Mouse (Mus musculus) skeletal muscle tissue, adult 2 months (tissue): Measurements from ENCODE around the gene Smc6.
A peak's percentile ranks its signal among the peaks of the same experiment; 100 is the strongest.

Experiments
- DNase-seq: peaks from one replicate; pipeline ENCODE4 v3.0.0-alpha.2; 2012; ENCODE audit warnings: low read depth, low spot score

The Smc6 gene

DNA sequence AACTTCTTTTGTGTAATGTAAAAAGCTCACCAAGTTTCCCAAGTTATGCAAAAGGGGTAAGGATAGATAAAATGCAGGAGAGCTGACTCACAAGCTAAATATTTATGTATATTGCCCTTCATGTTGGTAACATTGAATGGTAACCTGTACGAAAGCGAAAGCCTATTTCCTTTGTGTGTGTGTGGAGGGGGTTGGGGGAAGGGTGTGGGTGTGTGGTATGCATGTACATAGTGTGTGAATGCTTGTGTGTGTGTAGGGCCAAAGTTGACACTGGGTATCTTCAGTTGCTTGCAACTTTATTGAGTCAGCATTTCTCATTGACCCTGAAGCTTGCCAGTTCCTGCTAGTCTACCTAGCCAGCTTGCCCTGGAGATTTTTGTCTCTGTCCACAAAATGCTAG, 15.9 kb downstream of the Smc6 start:
- no peak for DNase-seq

DNA sequence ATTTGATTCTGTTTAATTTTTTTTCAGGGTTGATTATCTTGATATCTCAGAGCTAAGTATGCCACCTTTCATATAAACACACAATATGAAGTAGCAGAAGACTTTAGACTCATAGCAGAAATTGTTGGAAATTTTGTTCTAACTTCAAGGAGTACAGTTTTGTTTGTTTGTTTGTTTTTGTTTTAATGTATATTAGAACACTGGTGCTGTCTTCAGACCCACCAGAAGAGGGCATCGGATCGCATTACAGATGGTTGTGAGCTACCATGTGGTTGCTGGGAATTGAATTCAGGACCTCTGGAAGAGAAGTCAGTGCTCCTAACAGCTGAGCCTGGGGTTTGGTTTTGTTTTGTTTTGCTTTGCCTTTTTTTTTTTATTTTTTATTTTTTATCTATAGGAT, 20.7 kb downstream of the Smc6 start:
- DNase-seq = no peak

GRCm38 (mm10) chr12:11300858-11301257, 35.2 kb downstream of the Smc6 start:
- no peak for DNase-seq

GRCm38 (mm10) chr12:11306753-11307645, 41.3 kb downstream of the Smc6 start:
- no peak for DNase-seq

DNA sequence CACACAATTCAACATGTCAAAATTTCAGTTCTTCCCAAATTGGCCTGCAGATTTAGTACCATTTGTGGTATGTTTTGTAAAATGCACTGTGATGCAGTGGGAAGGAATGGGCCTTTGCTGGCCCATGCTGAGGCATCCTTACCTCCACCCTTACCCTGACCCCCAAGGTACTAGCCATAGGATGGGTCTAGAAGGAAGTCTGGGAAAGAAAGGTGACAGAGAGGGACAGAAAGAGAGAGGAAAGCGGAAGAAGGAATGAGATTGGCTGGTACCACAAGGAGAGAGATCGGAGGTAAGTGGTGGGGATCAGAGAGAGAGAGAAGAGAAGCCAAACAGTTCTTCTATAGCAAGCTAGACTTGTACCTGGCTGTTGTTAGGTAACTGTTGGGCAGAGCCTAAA, 45.4 kb downstream of the Smc6 start:
- no peak for DNase-seq

GRCm38 (mm10) chr12:11313840-11314239, 48.2 kb downstream of the Smc6 start:
- no peak for DNase-seq

DNA sequence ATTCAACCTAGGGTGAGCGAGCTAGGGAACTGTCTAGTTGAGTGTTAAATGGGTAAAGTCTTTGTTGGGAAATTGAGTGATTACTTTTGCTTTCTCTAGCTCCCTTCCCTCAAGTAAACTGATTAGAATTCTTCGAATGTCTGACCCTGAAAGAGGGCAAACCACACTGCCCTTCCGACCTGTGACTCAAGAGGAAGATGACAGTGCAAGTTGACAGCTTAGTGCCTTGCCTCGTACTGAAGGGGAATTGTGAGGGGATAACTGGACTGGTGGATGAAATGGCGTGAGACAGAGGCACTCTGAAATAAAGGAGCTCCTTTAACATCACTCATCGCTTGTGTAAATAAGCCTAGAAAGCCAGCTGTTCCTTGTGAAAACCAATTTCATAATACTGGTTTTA, 52.0 kb downstream of the Smc6 start:
- DNase-seq = no peak

DNA sequence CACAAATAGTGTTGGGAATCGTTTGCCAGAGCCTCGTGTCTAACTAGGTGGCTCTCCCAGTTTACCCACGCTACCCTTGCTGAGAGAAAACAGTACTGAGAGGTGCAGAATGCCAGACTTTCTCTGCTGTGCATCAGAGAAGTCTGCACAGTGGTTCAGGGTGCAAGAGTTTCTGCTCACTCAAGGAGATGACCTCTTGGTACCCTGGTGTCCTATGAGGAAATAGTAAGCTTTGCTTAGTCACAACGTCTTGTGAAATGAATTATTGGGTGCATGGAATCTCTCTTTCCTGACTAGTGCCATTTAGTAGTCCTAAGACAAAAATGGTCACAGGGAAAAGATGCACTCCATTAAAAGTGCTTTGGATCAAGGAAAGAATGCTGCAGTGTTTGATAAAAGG, 58.8 kb downstream of the Smc6 start:
- no peak for DNase-seq

GRCm38 (mm10) chr12:11326483-11326882, 60.8 kb downstream of the Smc6 start:
- DNase-seq = no peak

DNA sequence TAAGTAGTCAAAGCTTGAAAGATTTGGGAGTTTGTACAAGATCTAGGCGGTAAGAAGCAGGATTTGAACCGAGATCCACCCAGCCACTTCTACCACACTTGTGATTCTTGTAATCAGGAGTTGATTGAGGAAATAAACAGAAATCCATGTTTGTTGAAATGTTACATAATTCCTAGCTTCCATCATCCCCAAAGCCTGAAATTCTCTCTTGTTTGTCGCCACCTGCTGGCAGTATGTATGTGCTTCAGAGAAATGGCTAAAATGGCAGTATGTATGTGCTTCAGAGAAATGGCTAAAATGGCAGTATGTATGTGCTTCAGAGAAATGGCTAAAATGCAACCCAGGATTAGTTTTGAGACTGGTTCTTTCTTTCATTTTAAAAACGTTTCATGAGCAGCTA, 71.2 kb downstream of the Smc6 start:
- DNase-seq = peak; percentile 46

DNA sequence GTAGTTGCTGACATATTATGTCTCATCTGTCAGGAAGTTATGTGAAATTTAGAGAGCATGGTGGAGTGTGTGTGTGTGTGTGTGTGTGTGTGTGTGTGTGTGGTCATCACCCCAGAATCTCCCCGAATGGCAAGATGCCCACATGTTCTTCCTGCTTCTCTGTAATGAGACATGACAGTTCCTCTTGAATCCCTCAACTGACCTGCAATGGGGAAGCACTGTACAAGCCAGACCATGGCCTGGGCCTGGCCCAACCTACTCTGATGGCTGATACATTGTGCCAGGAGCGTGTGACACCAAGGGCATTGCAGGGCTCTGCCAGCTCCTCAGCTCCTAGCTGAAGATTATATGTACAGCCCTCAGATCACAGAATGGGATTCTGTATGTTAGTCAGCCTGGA, 72.6 kb downstream of the Smc6 start:
- no peak for DNase-seq

GRCm38 (mm10) chr12:11342020-11342600, 76.4 kb downstream of the Smc6 start:
- no peak for DNase-seq

GRCm38 (mm10) chr12:11345963-11346362, 80.3 kb downstream of the Smc6 start:
- DNase-seq = peak; percentile 66

DNA sequence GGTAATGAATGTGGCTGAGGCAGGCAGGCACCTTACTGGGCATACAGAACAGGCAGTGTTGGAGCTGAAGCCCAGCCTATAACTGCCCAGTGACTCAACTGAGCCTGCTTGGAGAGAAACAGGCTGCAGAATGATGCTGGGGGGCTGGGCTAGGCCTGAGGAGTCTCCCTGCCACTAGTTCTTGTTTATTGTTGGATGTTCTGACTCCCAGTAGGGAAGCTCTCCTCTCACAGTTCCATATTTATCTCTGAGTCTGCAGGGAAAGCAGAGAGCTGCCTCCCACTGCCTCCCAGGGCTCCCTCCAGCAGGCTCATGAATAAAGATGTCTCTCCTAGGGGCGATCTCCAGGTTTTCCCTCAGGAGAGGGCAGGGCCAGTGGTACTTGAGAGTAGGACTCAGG, 82.7 kb downstream of the Smc6 start:
- DNase-seq = no peak

DNA sequence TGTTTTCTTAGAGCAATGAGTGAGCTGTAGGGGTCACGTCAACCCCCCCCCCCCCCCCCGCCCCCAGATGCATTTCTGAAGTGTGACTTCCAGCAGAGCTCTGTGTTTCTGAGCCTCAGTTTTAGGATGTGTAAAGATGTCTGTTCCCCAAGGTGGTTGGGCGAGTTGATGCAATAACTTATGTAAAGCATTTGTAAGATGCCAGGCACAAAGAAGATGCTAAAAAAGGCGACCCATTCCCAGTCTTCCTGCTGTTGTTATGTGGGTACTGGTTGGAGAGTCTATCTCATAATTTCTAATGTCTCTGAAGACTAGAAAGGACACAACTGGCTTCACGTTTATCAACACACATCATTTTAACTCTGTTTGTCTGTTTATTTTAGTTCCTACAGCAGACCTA, 84.2 kb downstream of the Smc6 start:
- DNase-seq = no peak

DNA sequence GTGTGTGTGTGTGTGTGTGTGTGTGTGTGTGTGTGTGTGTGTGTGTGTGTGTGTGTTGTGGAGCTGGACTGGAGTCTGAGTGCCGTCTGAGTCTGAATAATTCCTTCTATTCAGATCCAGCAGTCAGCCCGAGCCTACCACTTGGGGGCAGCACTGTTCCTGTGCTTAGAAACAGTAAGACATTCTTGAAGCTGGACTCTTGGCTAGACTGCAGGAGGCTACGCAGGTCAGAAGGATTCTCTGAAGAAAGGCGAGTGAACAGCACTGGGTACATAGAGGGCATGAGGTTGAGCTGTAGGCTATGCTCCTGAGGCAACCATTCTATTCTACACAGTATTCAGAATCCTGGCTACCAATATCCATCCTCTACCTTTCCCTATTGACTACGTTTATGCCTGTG, 85.2 kb downstream of the Smc6 start:
- DNase-seq = peak; percentile 25

GRCm38 (mm10) chr12:11362435-11362834, 96.7 kb downstream of the Smc6 start:
- DNase-seq = no peak

- DNase-seq = peak; percentile 4
Measured at GRCm38 (mm10) chr12:11364870-11365269, 99.2 kb downstream of the Smc6 start.

DNA sequence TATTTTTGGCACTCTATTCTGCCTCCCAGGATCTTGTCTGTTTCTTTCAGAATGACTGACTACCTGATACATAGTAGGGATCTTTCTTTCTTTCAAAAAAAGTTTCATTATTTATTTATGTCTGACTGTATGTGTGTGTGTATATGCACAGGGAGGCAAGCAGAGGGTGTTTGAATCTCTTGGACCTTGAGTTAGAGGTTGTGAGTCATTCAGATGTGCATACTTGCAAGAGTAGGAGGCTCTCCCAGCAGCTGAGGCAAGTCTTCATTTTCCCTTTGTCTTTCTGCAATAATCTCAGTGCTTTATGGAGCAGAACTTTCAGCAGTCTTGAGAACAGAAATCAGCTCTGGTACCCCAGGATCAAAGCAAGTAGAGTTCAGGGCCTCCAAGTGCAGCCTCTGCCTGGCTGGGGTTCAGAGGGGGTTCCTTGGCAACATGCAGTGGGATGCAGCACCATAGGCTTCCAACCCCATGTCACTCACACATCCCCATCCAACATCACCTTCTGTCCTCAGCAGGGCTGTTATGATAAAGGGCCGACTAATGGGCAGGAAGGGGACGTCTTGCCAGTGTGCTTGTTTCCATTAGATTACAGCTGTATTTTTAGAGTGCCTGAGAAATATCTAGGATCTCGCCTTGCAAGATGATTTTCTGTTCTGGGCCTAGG, 101.5 kb downstream of the Smc6 start:
- no peak for DNase-seq
